Mouse (Mus musculus) B cell, adult 62 days (primary cell): ENCODE results near the gene Irf8. TPM values are rescaled to one million over a fixed set of nuclear protein-coding genes. Genes with fewer than 3 reads are reported as not detected.

Experiments
- total RNA-seq: library from RNA; stranded (reverse); gene quantifications from 4 replicates; pipeline ENCODE4 v1.2.4, GENCODE M21; 2023

Irf8 gene
- total RNA-seq: 384 to 420 TPM (median 390 TPM) in 4 replicates

GRCm38 (mm10) chr8:120735770-120736481 lies at the start of gene Irf8:
Gene Irf8 (plus strand): TSS chr8:120736358.

Other genes starting within 250 kb of the Irf8 start
- gene Gins2, start 147.1 kb upstream of the Irf8 start, total RNA-seq: 1.3 to 5.6 TPM (median 3.5 TPM) in 4 replicates
- gene 1190005I06Rik, start 88.7 kb upstream of the Irf8 start, total RNA-seq: not detected in 4 replicates
- gene Gm27021, start 68.3 kb upstream of the Irf8 start, total RNA-seq: not detected in 4 replicates
- gene Cox4i1, start 68.1 kb upstream of the Irf8 start, total RNA-seq: 411 to 426 TPM (median 423 TPM) in 4 replicates
- gene Emc8, start 67.8 kb upstream of the Irf8 start, total RNA-seq: 18.5 to 41.0 TPM (median 29.8 TPM) in 4 replicates